Mouse (Mus musculus) spleen, embryonic (tissue): Measurements from ENCODE around the gene Pdgfd.

Experiments
- CTCF ChIA-PET: fragments of 350-600 bp; sonication (Branson Sonifier 250); formaldehyde crosslinking; loops from one replicate; lab custom pipeline; 2022; lab: Charles Lee

Pdgfd gene

GRCm38 (mm10) chr9:6305847-6306246 lies 137.5 kb downstream of the Pdgfd start:
- CTCF ChIA-PET, result no interaction called here

GRCm38 (mm10) chr9:6317114-6317513 lies 148.7 kb downstream of the Pdgfd start:
- CTCF ChIA-PET, result no interaction called here

- CTCF ChIA-PET, result no interaction called here
Measured at GRCm38 (mm10) chr9:6325408-6325807, 157.0 kb downstream of the Pdgfd start.

- CTCF ChIA-PET, result no interaction called here
Measured at GRCm38 (mm10) chr9:6333499-6333898, 165.1 kb downstream of the Pdgfd start.

GRCm38 (mm10) chr9:6336236-6336635 lies 167.9 kb downstream of the Pdgfd start:
- CTCF ChIA-PET, result no interaction called here

- CTCF ChIA-PET, result no interaction called here
Measured at GRCm38 (mm10) chr9:6337891-6338290, 169.5 kb downstream of the Pdgfd start.

- CTCF ChIA-PET, result no interaction called here
Measured at GRCm38 (mm10) chr9:6338344-6338743, 170.0 kb downstream of the Pdgfd start.

- CTCF ChIA-PET, result no interaction called here
Measured at GRCm38 (mm10) chr9:6339394-6339793, 171.0 kb downstream of the Pdgfd start.

GRCm38 (mm10) chr9:6340750-6341149 lies 172.4 kb downstream of the Pdgfd start:
- CTCF ChIA-PET, result no interaction called here

- CTCF ChIA-PET, result no interaction called here
Measured at GRCm38 (mm10) chr9:6342854-6343253, 174.5 kb downstream of the Pdgfd start.

GRCm38 (mm10) chr9:6344514-6344913 lies 176.1 kb downstream of the Pdgfd start:
- CTCF ChIA-PET, result no interaction called here

- CTCF ChIA-PET, result no interaction called here
Measured at GRCm38 (mm10) chr9:6344924-6345323, 176.5 kb downstream of the Pdgfd start.

GRCm38 (mm10) chr9:6345366-6345765 lies 177.0 kb downstream of the Pdgfd start:
- CTCF ChIA-PET, result no interaction called here

GRCm38 (mm10) chr9:6353257-6353960 lies 185.0 kb downstream of the Pdgfd start:
- CTCF ChIA-PET, result no interaction called here

GRCm38 (mm10) chr9:6360795-6361194 lies 192.4 kb downstream of the Pdgfd start:
- CTCF ChIA-PET, result no interaction called here

- CTCF ChIA-PET, result no interaction called here
Measured at GRCm38 (mm10) chr9:6366550-6366949, 198.2 kb downstream of the Pdgfd start.

GRCm38 (mm10) chr9:6401764-6402163 lies 233.4 kb downstream of the Pdgfd start:
- CTCF ChIA-PET, result no interaction called here

GRCm38 (mm10) chr9:6406535-6406934 lies 238.2 kb downstream of the Pdgfd start:
- CTCF ChIA-PET, result no interaction called here

GRCm38 (mm10) chr9:6407972-6408371 lies 239.6 kb downstream of the Pdgfd start:
- CTCF ChIA-PET, result interaction anchor here (0.6 kb wide), 1 partner anchor 16 kb away, joined by 7 read pairs; no protein-coding TSS in a partner anchor

- CTCF ChIA-PET, result no interaction called here
Measured at GRCm38 (mm10) chr9:6424606-6425005, 256.2 kb downstream of the Pdgfd start.
